Comparison of ENCODE assay signal across 29 mouse cellular contexts in genomic region chrX:12435656-12436055, GRCm38 (mm10).
DNase-seq lines count a peak whose midpoint lies in the region; ATAC-seq and TF ChIP-seq lines count a peak whose summit lies in the region.
"Had no signal": no experiment of that assay in that cellular context is flagged by ENCODE, and none has a peak within 500 bp of the region (broad histone marks: within the 10 kb centered on the region; RNA-seq: fewer than 3 reads in every experiment).

No protein-coding gene starts in this region.

- no peak overlapping the region for H3K4me3 ChIP-seq in forebrain, embryonic 16.5 days (replicated peaks; ENCODE audit: low read length)
- H3K4me3 ChIP-seq in forebrain, embryonic 11.5 days (ENCODE audit: low read depth, low read length) = no peak overlapping the region
- no peak overlapping the region for H3K4me3 ChIP-seq in lung, embryonic 14.5 days (ENCODE audit: low read depth, low read length)
- H3K4me3 ChIP-seq: erythroblast, embryonic 14.5 days; hindbrain, embryonic 15.5 days; intestine, embryonic 15.5 days; limb, embryonic 10.5 days; limb, embryonic 15.5 days; liver, embryonic 13.5 days; neural tube, embryonic 13.5 days had no signal

- DNase-seq in forebrain, embryonic 11.5 days (ENCODE audit: low spot score) = no peak
- peak; percentile 9 for DNase-seq in lung, embryonic 14.5 days
- DNase-seq in lung, adult 18-20 months = no peak
- peak; percentile 62 for DNase-seq in Muller cell, postnatal 12 days (ENCODE audit: inconsistent ontology term)
- no peak for DNase-seq in Patski (ENCODE audit: low read depth, low spot score)
- no peak for DNase-seq in gastrocnemius, adult 8-10 months (ENCODE audit: low spot score in 2 of 2)
- DNase-seq: adrenal gland, adult 8-10 months; B cell, adult 2 months; cerebellum, adult 8-10 months; gastrocnemius, postnatal 36 days; heart, adult 18-20 months; heart, postnatal 4 days; kidney, adult 8-10 months; liver, embryonic 13.5 days; lung, adult 2 months; lung, postnatal 14 days; right cerebral cortex, postnatal 4 days; thymus, adult 18-20 months; thymus, postnatal 25 days had no signal

- no peaks in the 10 kb centered on the region for H3K9me3 ChIP-seq in forebrain, embryonic 16.5 days (ENCODE audit: control insufficient read depth, low read length)
- H3K9me3 ChIP-seq in forebrain, embryonic 11.5 days (ENCODE audit: control insufficient read depth, low read length) = no peaks in the 10 kb centered on the region
- H3K9me3 ChIP-seq in lung, embryonic 14.5 days (ENCODE audit: low read depth, low read length) = no peaks in the 10 kb centered on the region
- H3K9me3 ChIP-seq: hindbrain, embryonic 15.5 days; intestine, embryonic 15.5 days; limb, embryonic 10.5 days; limb, embryonic 15.5 days; liver, embryonic 13.5 days; neural tube, embryonic 13.5 days had no signal

- POLR2A ChIA-PET in Patski (lab: Charles Lee) = interaction anchor here (0.6 kb wide), 1 partner anchor 12 kb away, joined by 4 read pairs; no protein-coding TSS in a partner anchor

- peak; percentile 43; the same call in 1 of the 2 replicates for ATAC-seq in forebrain, embryonic 16.5 days
- no peak for ATAC-seq in forebrain, embryonic 11.5 days (replicated peaks; ENCODE audit: low FRiP score)
- ATAC-seq in lung, embryonic 14.5 days (ENCODE audit: insufficient read depth) = no peak
- peak; percentile 47 for ATAC-seq in Patski
- ATAC-seq: intestine, embryonic 15.5 days had no signal

- in situ Hi-C loops in Patski (cut with MboI; ENCODE audit: low pct_unique_long_range_greater_than_20kb) = no loop called here

- CTCF ChIA-PET in Patski (lab: Charles Lee) = no interaction called here

- 42% methylated on average over 8 of the region's 8 CpGs for WGBS in forebrain, embryonic 16.5 days
- WGBS in forebrain, embryonic 11.5 days = 65% methylated on average over 8 of the region's 8 CpGs
- 54% methylated on average over 8 of the region's 8 CpGs for WGBS in lung, embryonic 14.5 days

- H3K36me3 ChIP-seq in forebrain, embryonic 16.5 days (ENCODE audit: control insufficient read depth, insufficient read depth) = no peaks in the 10 kb centered on the region
- H3K36me3 ChIP-seq in forebrain, embryonic 11.5 days (ENCODE audit: control insufficient read depth, insufficient read depth, low read length) = no peaks in the 10 kb centered on the region
- no peaks in the 10 kb centered on the region for H3K36me3 ChIP-seq in lung, embryonic 14.5 days (ENCODE audit: insufficient read depth)
- H3K36me3 ChIP-seq: hindbrain, embryonic 15.5 days; intestine, embryonic 15.5 days; limb, embryonic 10.5 days; limb, embryonic 15.5 days; liver, embryonic 13.5 days; neural tube, embryonic 13.5 days had no signal

- H3K27ac ChIP-seq in forebrain, embryonic 16.5 days (ENCODE audit: low read length) = no peak overlapping the region
- H3K27ac ChIP-seq in forebrain, embryonic 11.5 days (ENCODE audit: low read depth, low read length) = no peak overlapping the region
- no peak overlapping the region for H3K27ac ChIP-seq in lung, embryonic 14.5 days (ENCODE audit: low read depth)
- H3K27ac ChIP-seq: hindbrain, embryonic 15.5 days; intestine, embryonic 15.5 days; kidney, postnatal 0 days; limb, embryonic 10.5 days; limb, embryonic 15.5 days; liver, embryonic 13.5 days; neural tube, embryonic 13.5 days; stomach, postnatal 0 days had no signal

- H3K4me2 ChIP-seq in forebrain, embryonic 16.5 days (ENCODE audit: low read length) = no peak overlapping the region
- no peak overlapping the region for H3K4me2 ChIP-seq in forebrain, embryonic 11.5 days (ENCODE audit: low read depth, low read length, severe bottlenecking)
- H3K4me2 ChIP-seq in lung, embryonic 14.5 days = no peak overlapping the region
- H3K4me2 ChIP-seq: heart, embryonic 11.5 days; hindbrain, embryonic 15.5 days; intestine, embryonic 15.5 days; limb, embryonic 15.5 days; liver, embryonic 13.5 days; neural tube, embryonic 13.5 days had no signal

- H3K9ac ChIP-seq in forebrain, embryonic 16.5 days (replicated peaks; ENCODE audit: low read depth, low read length) = no peak overlapping the region
- H3K9ac ChIP-seq in forebrain, embryonic 11.5 days (ENCODE audit: low read length) = no peak overlapping the region
- H3K9ac ChIP-seq in lung, embryonic 14.5 days = no peak overlapping the region
- H3K9ac ChIP-seq: hindbrain, embryonic 15.5 days; intestine, embryonic 15.5 days; limb, embryonic 15.5 days; liver, embryonic 13.5 days; neural tube, embryonic 13.5 days had no signal

- H3K4me1 ChIP-seq in forebrain, embryonic 16.5 days (replicated peaks; ENCODE audit: control insufficient read depth, insufficient read depth, low read length) = no peaks in the 10 kb centered on the region; the same call in 1 of the 2 replicates
- no peaks in the 10 kb centered on the region for H3K4me1 ChIP-seq in forebrain, embryonic 11.5 days (replicated peaks; ENCODE audit: control insufficient read depth, insufficient read depth, low read length)
- H3K4me1 ChIP-seq in lung, embryonic 14.5 days (ENCODE audit: insufficient read depth) = no peaks in the 10 kb centered on the region
- H3K4me1 ChIP-seq: hindbrain, embryonic 15.5 days; intestine, embryonic 15.5 days; limb, embryonic 10.5 days; limb, embryonic 15.5 days; liver, embryonic 13.5 days; neural tube, embryonic 13.5 days had no signal

- H3K27me3 ChIP-seq in forebrain, embryonic 16.5 days (replicated peaks; ENCODE audit: control insufficient read depth, insufficient read depth, low read length) = no peaks in the 10 kb centered on the region; the same call in 1 of the 2 replicates
- peaks cover 2% of the 10 kb centered on the region; the same call in 1 of the 2 replicates for H3K27me3 ChIP-seq in forebrain, embryonic 11.5 days (ENCODE audit: control insufficient read depth, insufficient read depth, low read length)
- no peaks in the 10 kb centered on the region for H3K27me3 ChIP-seq in lung, embryonic 14.5 days (ENCODE audit: insufficient read depth, low read length)
- H3K27me3 ChIP-seq in Patski = no peaks in the 10 kb centered on the region
- H3K27me3 ChIP-seq: hindbrain, embryonic 15.5 days; intestine, embryonic 15.5 days; limb, embryonic 15.5 days; liver, embryonic 13.5 days; neural tube, embryonic 13.5 days had no signal

- TF ChIP-seq CTCF in lung, embryonic 14.5 days (IDR thresholded peaks at IDR 0.05; ENCODE audit: low read depth) = no peak
- no peak for TF ChIP-seq CTCF in Patski (IDR thresholded peaks at IDR 0.05)

Comparison
In these comparisons a context has a peak if more than half of its experiments do, and no peak if none do; other contexts are left out.
1. ATAC-seq: peak in forebrain, embryonic 16.5 days (single experiment) and Patski (single experiment); none in forebrain, embryonic 11.5 days (single experiment) and lung, embryonic 14.5 days (single experiment).
2. DNase-seq: peak in lung, embryonic 14.5 days (single experiment) and Muller cell, postnatal 12 days (single experiment); none in forebrain, embryonic 11.5 days (single experiment), lung, adult 18-20 months (0 of 2), Patski (single experiment) and gastrocnemius, adult 8-10 months (0 of 2).